Mouse (Mus musculus) ES-Bruce4 (cell line): ENCODE results near the gene Tex48.

Experiments
- CTCF ChIP-seq: IDR thresholded peaks from one replicate; pipeline ENCODE4 v1.8.1; 2011; ENCODE audit warnings: low read depth, low read length
- EP300 ChIP-seq: IDR thresholded peaks from 2 replicates; pipeline ENCODE4 v1.6.1; 2011; ENCODE audit warnings: low read depth, low read length; ENCODE audit not compliant: insufficient read depth
- POLR2A ChIP-seq: IDR thresholded peaks from one replicate; pipeline ENCODE4 v1.8.1; 2011; ENCODE audit warnings: low read length; ENCODE audit not compliant: insufficient read depth

- TF ChIP-seq EP300 = no peak
- TF ChIP-seq CTCF = no peak
- TF ChIP-seq POLR2A = no peak
Measured at GRCm38 (mm10) chr4:63643956-63644726, 21.9 kb upstream of the Tex48 start.
